Mouse (Mus musculus): ENCODE measurements at regions not wholly inside any gene's neighbourhood (a gene's known extent, or its start where the extent isn't known, plus 50 kb on each side); places are given as distances from the start of the nearest gene placed in this dataset.
A peak's percentile ranks its signal among the peaks of the same experiment; 100 is the strongest.
"Not testable (repeated sequence)": the region's sequence is repeated elsewhere in the genome, so short reads cannot be mapped to it uniquely, and the experiment has no call there.

DNA sequence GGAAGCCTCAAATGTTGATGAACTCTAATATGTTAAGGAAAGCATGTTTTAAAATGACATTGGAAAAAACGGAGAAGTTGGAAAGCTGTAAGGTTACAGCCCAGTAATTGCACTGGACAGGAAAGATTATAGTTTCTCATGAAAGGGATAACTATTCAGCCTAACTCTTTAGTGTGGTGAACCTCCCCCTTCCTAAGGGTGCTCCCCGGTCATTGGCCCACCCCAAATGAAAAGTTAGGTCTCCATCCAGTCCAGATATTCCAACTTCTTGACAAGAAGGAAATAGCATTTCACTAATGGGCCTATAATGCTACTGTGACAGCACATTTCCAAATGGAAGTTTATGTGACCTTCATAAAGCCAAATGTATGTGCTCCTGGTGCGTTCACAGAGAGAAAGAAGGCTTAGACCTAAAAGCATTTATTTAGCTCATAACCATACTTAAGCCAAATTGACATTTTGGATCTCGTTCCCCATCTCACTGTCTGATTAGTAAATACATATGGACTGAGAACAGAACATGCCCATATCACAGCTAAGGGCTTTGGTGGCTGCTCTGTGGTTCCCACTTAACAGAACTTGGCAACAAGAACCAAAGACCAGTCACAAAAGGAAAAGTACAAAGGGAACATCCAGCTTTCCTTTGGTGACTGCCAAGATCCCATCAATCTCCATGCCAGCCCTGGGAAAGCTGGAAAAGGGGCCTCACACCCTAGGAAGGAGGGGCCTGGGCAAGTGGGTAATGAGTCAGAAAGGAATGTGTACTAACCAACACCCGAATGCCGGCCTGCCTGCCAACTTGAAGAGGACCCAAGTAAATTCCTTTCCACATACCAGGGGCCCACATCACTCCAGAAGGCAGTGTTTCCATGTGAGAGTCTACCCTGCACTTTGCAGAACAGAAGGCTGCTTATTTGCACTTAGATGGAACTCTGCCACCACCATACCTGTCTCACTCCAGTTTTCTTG, 155.1 kb upstream of the Chst7 start:
- ATAC-seq (ENCODE audit: low FRiP score, low read depth): peak; percentile 90
- 50% methylated on average over 6 of the region's 6 CpGs for WGBS
- H3K4me2 ChIP-seq: no peak overlapping the region

DNA sequence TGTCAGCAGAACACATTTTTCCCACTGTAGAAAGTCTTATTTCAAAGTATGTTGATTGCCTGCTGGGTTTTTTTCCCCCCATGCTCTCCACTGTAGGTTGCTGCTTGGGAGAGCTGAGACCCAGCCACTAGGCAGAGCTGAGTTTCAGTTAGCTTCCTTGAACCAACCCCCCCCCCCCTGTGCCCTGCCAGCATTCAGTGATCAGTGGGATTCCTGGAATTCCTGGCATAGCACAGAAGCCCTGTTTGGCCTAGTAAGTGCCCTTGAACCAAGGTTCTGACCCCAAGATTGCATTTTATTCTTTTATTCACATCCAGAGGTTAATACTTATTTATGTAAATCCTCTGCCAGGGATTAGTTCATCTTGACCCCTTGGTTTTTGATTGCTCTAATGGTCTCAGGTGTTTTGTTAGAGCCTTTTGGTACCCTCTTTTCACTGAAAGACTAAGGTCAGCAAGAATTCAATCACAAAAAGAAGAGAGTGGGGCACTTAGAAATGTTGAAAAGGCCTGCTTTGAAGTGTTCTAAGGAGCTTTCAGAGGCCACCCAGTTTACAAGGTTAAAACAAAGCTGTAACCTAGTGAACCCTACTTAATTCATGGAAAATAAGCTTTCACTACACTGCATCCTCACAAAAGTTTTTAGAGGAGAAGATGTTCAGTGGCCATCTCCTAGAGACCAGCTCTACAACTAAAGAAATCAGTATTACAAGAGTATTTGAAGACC, 152.6 kb upstream of the Chst7 start:
- no peaks in the 10 kb centered on the region for H3K27me3 ChIP-seq
- H3K4me2 ChIP-seq: no peak overlapping the region
- H3K9ac ChIP-seq: no peak overlapping the region
- ATAC-seq (ENCODE audit: low FRiP score, low read depth): no peak
- H3K4me1 ChIP-seq (replicated peaks): no peaks in the 10 kb centered on the region
- H3K36me3 ChIP-seq: no peaks in the 10 kb centered on the region
- H3K27ac ChIP-seq (replicated peaks): no peak overlapping the region
- H3K4me3 ChIP-seq: no peak overlapping the region
- no peaks in the 10 kb centered on the region for H3K9me3 ChIP-seq

More for the DNA sequence above, 155.1 kb upstream of the Chst7 start:
- no peak overlapping the region for H3K9ac ChIP-seq
- H3K9me3 ChIP-seq: no peaks in the 10 kb centered on the region
- no peaks in the 10 kb centered on the region for H3K27me3 ChIP-seq
- no peak overlapping the region for H3K4me3 ChIP-seq
- no peaks in the 10 kb centered on the region for H3K36me3 ChIP-seq
- no peaks in the 10 kb centered on the region for H3K4me1 ChIP-seq (replicated peaks)
- H3K27ac ChIP-seq (replicated peaks): no peak overlapping the region

DNA sequence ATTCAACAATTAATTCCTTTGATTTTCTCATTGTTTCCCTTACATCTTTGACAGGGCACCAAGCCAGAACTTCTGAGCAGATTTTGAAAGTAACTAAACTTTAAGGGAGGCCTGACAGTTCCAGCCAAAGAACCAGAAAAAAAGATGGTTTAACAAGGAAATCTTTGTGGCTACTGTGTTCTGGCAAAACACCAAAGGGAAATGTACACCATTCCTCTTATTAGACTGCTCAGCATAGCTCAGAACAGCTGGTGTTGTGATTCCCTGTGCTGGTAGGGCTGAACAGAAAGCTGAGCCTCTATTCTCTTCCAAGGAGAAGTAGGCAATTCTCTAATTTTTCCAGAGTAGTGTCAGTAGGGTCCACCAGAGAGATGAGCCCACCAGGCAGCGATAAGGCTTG, 142.4 kb upstream of the Chst7 start:
- H3K9me3 ChIP-seq: no peaks in the 10 kb centered on the region
- no peak overlapping the region for H3K4me2 ChIP-seq
- no peak for ATAC-seq (ENCODE audit: low FRiP score, low read depth)
- H3K36me3 ChIP-seq: no peaks in the 10 kb centered on the region
- no peak overlapping the region for H3K4me3 ChIP-seq
- H3K9ac ChIP-seq: no peak overlapping the region
- no peaks in the 10 kb centered on the region for H3K27me3 ChIP-seq
- 95% methylated on average over 1 of the region's 1 CpGs for WGBS
- no peaks in the 10 kb centered on the region for H3K4me1 ChIP-seq (replicated peaks)
- no peak overlapping the region for H3K27ac ChIP-seq (replicated peaks)

DNA sequence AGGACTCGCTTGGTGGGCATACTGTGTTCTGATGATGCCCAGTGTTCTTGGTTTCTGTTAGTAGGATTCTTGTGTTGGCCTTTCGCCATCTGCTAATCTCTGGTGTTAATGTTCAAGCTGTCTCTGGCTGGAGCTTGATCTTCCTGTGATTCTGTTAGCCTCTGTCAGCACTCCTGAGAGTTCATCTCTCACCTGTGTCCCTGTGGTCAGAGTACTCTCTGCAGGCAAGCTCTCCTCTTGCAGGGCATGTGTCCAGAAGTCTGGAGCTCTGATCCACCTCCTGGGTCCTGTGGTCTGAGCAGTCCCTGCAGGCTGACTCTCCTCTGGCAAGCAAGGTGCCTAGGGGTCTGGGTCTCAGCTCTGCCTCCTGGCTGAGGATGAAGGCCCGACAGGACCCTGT, 130.0 kb upstream of the Chst7 start:
- not testable (repeated sequence) for H3K36me3 ChIP-seq; H3K9me3 ChIP-seq; H3K27me3 ChIP-seq; H3K9ac ChIP-seq; H3K4me3 ChIP-seq; H3K4me2 ChIP-seq; H3K27ac ChIP-seq (replicated peaks); ATAC-seq (ENCODE audit: low FRiP score, low read depth); H3K4me1 ChIP-seq (replicated peaks)
- WGBS: 86% methylated on average over 3 of the region's 3 CpGs

DNA sequence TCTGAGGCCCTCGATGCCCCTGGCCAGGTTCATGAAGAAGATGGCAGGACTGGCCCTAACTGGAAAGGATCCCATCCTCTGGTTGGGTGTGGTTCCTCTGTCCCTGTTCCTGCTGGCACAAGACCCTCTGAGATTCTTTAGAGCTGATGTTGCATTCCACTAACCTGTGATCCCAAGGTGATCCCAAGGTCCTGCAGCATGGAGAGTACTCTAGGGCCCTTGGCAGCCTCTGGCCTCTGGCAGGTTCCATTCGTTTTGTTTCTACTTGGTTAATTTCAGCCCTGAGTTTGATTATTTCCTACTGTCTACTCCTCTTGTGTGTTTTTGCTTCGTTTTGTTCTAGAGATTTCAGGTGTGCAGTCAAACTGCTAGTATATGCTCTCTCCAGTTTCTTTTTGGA, 129.5 kb upstream of the Chst7 start:
- Histone ChIP-seq H3K27me3 (no peaks in the 10 kb centered on the region), H3K9ac (no peak overlapping the region), H3K4me1 (replicated peaks) (no peaks in the 10 kb centered on the region), H3K36me3 (no peaks in the 10 kb centered on the region), H3K9me3 (no peaks in the 10 kb centered on the region), H3K4me3 (no peak overlapping the region), H3K4me2 (no peak overlapping the region), H3K27ac (replicated peaks) (no peak overlapping the region)
- ATAC-seq (ENCODE audit: low FRiP score, low read depth): no peak
- 74% methylated on average over 3 of the region's 3 CpGs for WGBS

DNA sequence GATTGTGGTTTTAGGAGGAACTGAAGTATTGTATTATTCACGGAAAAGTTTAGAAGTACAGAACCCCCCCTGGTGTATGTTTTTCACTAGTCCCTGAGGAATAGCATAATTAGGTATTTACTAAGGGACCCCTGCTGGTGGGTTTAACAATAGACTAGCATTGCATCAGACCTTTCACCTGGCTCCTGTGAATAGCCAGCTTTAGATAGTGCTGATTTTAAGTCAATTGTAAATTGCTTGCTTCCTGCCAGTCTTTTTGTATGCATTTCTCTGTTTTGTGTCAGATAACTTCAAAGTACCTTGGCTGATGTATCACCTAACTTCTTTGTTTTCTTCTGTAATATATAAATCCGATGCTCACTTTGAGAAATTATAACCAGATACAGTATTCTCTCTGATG, 116.1 kb upstream of the Chst7 start:
- Histone ChIP-seq H3K4me2 (no peak overlapping the region), H3K27me3 (no peaks in the 10 kb centered on the region), H3K9me3 (no peaks in the 10 kb centered on the region), H3K36me3 (no peaks in the 10 kb centered on the region), H3K9ac (no peak overlapping the region), H3K4me1 (replicated peaks) (no peaks in the 10 kb centered on the region), H3K4me3 (no peak overlapping the region), H3K27ac (replicated peaks) (no peak overlapping the region)
- 76% methylated on average over 2 of the region's 2 CpGs for WGBS
- ATAC-seq (ENCODE audit: low FRiP score, low read depth): no peak
